Mouse (Mus musculus): Measurements from ENCODE around the gene Olfr106-ps. TPM values are rescaled to one million over a fixed set of nuclear protein-coding genes. Genes with fewer than 3 reads are reported as not detected.

Olfr106-ps gene
- polyA plus RNA-seq, 2 experiments, result not detected

- no peak for TF ChIP-seq EP300 (IDR thresholded peaks at IDR 0.05; ENCODE audit: low read depth)
- TF ChIP-seq CTCF (IDR thresholded peaks at IDR 0.05; ENCODE audit: low read depth), result no peak
- DNase-seq (ENCODE audit: low read depth in 3 of 3, low spot score in 3 of 3) (no peak), ATAC-seq (ENCODE audit: insufficient read depth) (no peak)
- H3K4me2 ChIP-seq (ENCODE audit: low read depth), result no peak within 1 kb of the TSS
- H3K36me3 ChIP-seq (replicated peaks; ENCODE audit: control insufficient read depth, insufficient read depth, low read depth), result no peaks in the 10 kb centered on the region
- WGBS (ENCODE audit: insufficient replicate concordance), result 54% methylated on average over 1 of the region's 1 CpGs
- no peak within 1 kb of the TSS for H3K4me3 ChIP-seq (ENCODE audit: insufficient read depth in 1 of 2, low read depth in 2 of 2, low read length in 2 of 2)
- no peaks in the 10 kb centered on the region for H3K27me3 ChIP-seq (ENCODE audit: control insufficient read depth, insufficient read depth, low read length)
- no peak within 1 kb of the TSS for H3K27ac ChIP-seq
- H3K4me1 ChIP-seq (replicated peaks; ENCODE audit: control insufficient read depth in 2 of 2, insufficient read depth in 2 of 2, low read length in 1 of 2), result no peaks in the 10 kb centered on the region
- H3K9ac ChIP-seq (replicated peaks), result no peak within 1 kb of the TSS
- no peaks in the 10 kb centered on the region for H3K9me3 ChIP-seq (ENCODE audit: control insufficient read depth, low read length)
Observed at GRCm38 (mm10) chr17:37445180-37445579, 55.0 kb downstream of the Olfr106-ps start, which contains the start of gene Olfr108. Gene Olfr108, plus strand, starts transcription at chr17:37445480.

Other genes starting within 250 kb of the Olfr106-ps start
- gene Olfr93, start 228.9 kb upstream of the Olfr106-ps start, polyA plus RNA-seq (2012; rRNA removed), result not detected in 2 replicates
- not detected in 2 replicates for gene Olfr93, start 228.9 kb upstream of the Olfr106-ps start, polyA plus RNA-seq (2014; fragmentation: Nextera tagmentation; extraction: Ambion mirVana)
- not detected in 2 replicates for gene Ubd, start 196.5 kb upstream of the Olfr106-ps start, polyA plus RNA-seq (2012; rRNA removed)
- gene Ubd, start 196.5 kb upstream of the Olfr106-ps start, polyA plus RNA-seq (2014; fragmentation: Nextera tagmentation; extraction: Ambion mirVana), result not detected in 2 replicates
- not detected in 2 replicates for gene Olfr94, start 189.4 kb upstream of the Olfr106-ps start, polyA plus RNA-seq (2012; rRNA removed)
- not detected in 2 replicates for gene Olfr94, start 189.4 kb upstream of the Olfr106-ps start, polyA plus RNA-seq (2014; fragmentation: Nextera tagmentation; extraction: Ambion mirVana)
- gene Olfr95, start 177.3 kb upstream of the Olfr106-ps start, polyA plus RNA-seq (2012; rRNA removed), result not detected in 2 replicates
- not detected in 2 replicates for gene Olfr95, start 177.3 kb upstream of the Olfr106-ps start, polyA plus RNA-seq (2014; fragmentation: Nextera tagmentation; extraction: Ambion mirVana)
- not detected in 2 replicates for gene Olfr96, start 170.2 kb upstream of the Olfr106-ps start, polyA plus RNA-seq (2012; rRNA removed)
- gene Olfr96, start 170.2 kb upstream of the Olfr106-ps start, polyA plus RNA-seq (2014; fragmentation: Nextera tagmentation; extraction: Ambion mirVana), result not detected in 2 replicates
- not detected in 2 replicates for gene Olfr97, start 153.1 kb upstream of the Olfr106-ps start, polyA plus RNA-seq (2012; rRNA removed)
- not detected in 2 replicates for gene Olfr97, start 153.1 kb upstream of the Olfr106-ps start, polyA plus RNA-seq (2014; fragmentation: Nextera tagmentation; extraction: Ambion mirVana)
- not detected in 2 replicates for gene Olfr98, start 126.6 kb upstream of the Olfr106-ps start, polyA plus RNA-seq (2012; rRNA removed)
- not detected in 2 replicates for gene Olfr98, start 126.6 kb upstream of the Olfr106-ps start, polyA plus RNA-seq (2014; fragmentation: Nextera tagmentation; extraction: Ambion mirVana)
- gene H2-M3, start 120.2 kb upstream of the Olfr106-ps start, polyA plus RNA-seq (2012; rRNA removed), result 0.67 and 0.76 TPM in 2 replicates
- gene H2-M3, start 120.2 kb upstream of the Olfr106-ps start, polyA plus RNA-seq (2014; fragmentation: Nextera tagmentation; extraction: Ambion mirVana), result 1.3 and 1.5 TPM in 2 replicates
- gene Olfr99, start 106.9 kb upstream of the Olfr106-ps start, polyA plus RNA-seq (2012; rRNA removed), result not detected in 2 replicates
- gene Olfr99, start 106.9 kb upstream of the Olfr106-ps start, polyA plus RNA-seq (2014; fragmentation: Nextera tagmentation; extraction: Ambion mirVana), result not detected in 2 replicates
- not detected in 2 replicates for gene Olfr101, start 86.1 kb upstream of the Olfr106-ps start, polyA plus RNA-seq (2012; rRNA removed)
- gene Olfr101, start 86.1 kb upstream of the Olfr106-ps start, polyA plus RNA-seq (2014; fragmentation: Nextera tagmentation; extraction: Ambion mirVana), result not detected in 2 replicates
- gene Olfr102, start 73.3 kb upstream of the Olfr106-ps start, polyA plus RNA-seq (2012; rRNA removed), result not detected in 2 replicates
- gene Olfr102, start 73.3 kb upstream of the Olfr106-ps start, polyA plus RNA-seq (2014; fragmentation: Nextera tagmentation; extraction: Ambion mirVana), result not detected in 2 replicates
- gene Olfr103, start 50.7 kb upstream of the Olfr106-ps start, polyA plus RNA-seq (2012; rRNA removed), result not detected in 2 replicates
- not detected in 2 replicates for gene Olfr103, start 50.7 kb upstream of the Olfr106-ps start, polyA plus RNA-seq (2014; fragmentation: Nextera tagmentation; extraction: Ambion mirVana)
- not detected in 2 replicates for gene Olfr104-ps, start 30.8 kb upstream of the Olfr106-ps start, polyA plus RNA-seq (2012; rRNA removed)
- not detected in 2 replicates for gene Olfr104-ps, start 30.8 kb upstream of the Olfr106-ps start, polyA plus RNA-seq (2014; fragmentation: Nextera tagmentation; extraction: Ambion mirVana)
- gene Olfr105-ps, start 11.4 kb upstream of the Olfr106-ps start, polyA plus RNA-seq (2012; rRNA removed), result not detected in 2 replicates
- not detected in 2 replicates for gene Olfr105-ps, start 11.4 kb upstream of the Olfr106-ps start, polyA plus RNA-seq (2014; fragmentation: Nextera tagmentation; extraction: Ambion mirVana)
- not detected in 2 replicates for gene Olfr107, start 8.8 kb downstream of the Olfr106-ps start, polyA plus RNA-seq (2012; rRNA removed)
- not detected in 2 replicates for gene Olfr107, start 8.8 kb downstream of the Olfr106-ps start, polyA plus RNA-seq (2014; fragmentation: Nextera tagmentation; extraction: Ambion mirVana)
- not detected in 2 replicates for gene Olfr108, start 55.1 kb downstream of the Olfr106-ps start, polyA plus RNA-seq (2012; rRNA removed)
- not detected in 2 replicates for gene Olfr108, start 55.1 kb downstream of the Olfr106-ps start, polyA plus RNA-seq (2014; fragmentation: Nextera tagmentation; extraction: Ambion mirVana)
- not detected in 2 replicates for gene Olfr109, start 68.5 kb downstream of the Olfr106-ps start, polyA plus RNA-seq (2012; rRNA removed)
- not detected in 2 replicates for gene Olfr109, start 68.5 kb downstream of the Olfr106-ps start, polyA plus RNA-seq (2014; fragmentation: Nextera tagmentation; extraction: Ambion mirVana)
- gene H2-M2, start 93.2 kb downstream of the Olfr106-ps start, polyA plus RNA-seq (2012; rRNA removed), result not detected in 2 replicates
- not detected in 2 replicates for gene H2-M2, start 93.2 kb downstream of the Olfr106-ps start, polyA plus RNA-seq (2014; fragmentation: Nextera tagmentation; extraction: Ambion mirVana)
- gene Olfr110, start 102.1 kb downstream of the Olfr106-ps start, polyA plus RNA-seq (2012; rRNA removed), result 0.02 TPM in 1 of 2 replicates, not detected in the other
- not detected in 2 replicates for gene Olfr110, start 102.1 kb downstream of the Olfr106-ps start, polyA plus RNA-seq (2014; fragmentation: Nextera tagmentation; extraction: Ambion mirVana)
- 0.03 and 0.04 TPM in 2 replicates for gene Olfr111, start 117.6 kb downstream of the Olfr106-ps start, polyA plus RNA-seq (2012; rRNA removed)
- gene Olfr111, start 117.6 kb downstream of the Olfr106-ps start, polyA plus RNA-seq (2014; fragmentation: Nextera tagmentation; extraction: Ambion mirVana), result 0.13 TPM in 1 of 2 replicates, not detected in the other
- gene Olfr112, start 179.1 kb downstream of the Olfr106-ps start, polyA plus RNA-seq (2012; rRNA removed), result not detected in 2 replicates
- gene Olfr112, start 179.1 kb downstream of the Olfr106-ps start, polyA plus RNA-seq (2014; fragmentation: Nextera tagmentation; extraction: Ambion mirVana), result not detected in 2 replicates
- gene Olfr113, start 187.3 kb downstream of the Olfr106-ps start, polyA plus RNA-seq (2012; rRNA removed), result not detected in 2 replicates
- not detected in 2 replicates for gene Olfr113, start 187.3 kb downstream of the Olfr106-ps start, polyA plus RNA-seq (2014; fragmentation: Nextera tagmentation; extraction: Ambion mirVana)
- gene Olfr114, start 202.3 kb downstream of the Olfr106-ps start, polyA plus RNA-seq (2012; rRNA removed), result not detected in 2 replicates
- gene Olfr114, start 202.3 kb downstream of the Olfr106-ps start, polyA plus RNA-seq (2014; fragmentation: Nextera tagmentation; extraction: Ambion mirVana), result not detected in 2 replicates
- gene Olfr115, start 236.7 kb downstream of the Olfr106-ps start, polyA plus RNA-seq (2012; rRNA removed), result not detected in 2 replicates
- not detected in 2 replicates for gene Olfr115, start 236.7 kb downstream of the Olfr106-ps start, polyA plus RNA-seq (2014; fragmentation: Nextera tagmentation; extraction: Ambion mirVana)
- not detected in 2 replicates for gene Olfr116, start 236.8 kb downstream of the Olfr106-ps start, polyA plus RNA-seq (2012; rRNA removed)
- gene Olfr116, start 236.8 kb downstream of the Olfr106-ps start, polyA plus RNA-seq (2014; fragmentation: Nextera tagmentation; extraction: Ambion mirVana), result not detected in 2 replicates

Data from liver, embryonic 14.5 days (tissue).